ENCODE assay signal across 8 mouse cellular contexts in the genomic region with DNA sequence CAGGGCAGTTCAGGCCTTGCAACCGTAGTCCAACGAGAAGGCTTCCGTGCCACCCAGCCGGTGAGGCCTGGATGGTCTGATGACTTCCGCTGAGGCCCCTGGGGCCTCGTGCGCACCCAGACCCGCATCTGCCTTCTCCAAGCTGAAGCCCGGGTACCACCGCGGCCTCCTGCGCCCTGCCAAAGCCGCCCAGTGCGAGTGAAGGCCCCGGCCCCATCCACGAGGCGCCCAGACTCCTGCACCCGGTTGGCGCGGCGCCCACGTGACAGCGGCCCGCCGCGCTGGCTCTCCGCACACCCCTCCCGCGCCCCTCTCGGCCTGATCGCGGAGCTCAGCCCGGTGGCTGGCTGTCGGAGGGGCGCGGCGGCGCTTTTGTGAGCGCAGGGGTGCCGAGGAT. TPM values are rescaled to one million over a fixed set of nuclear protein-coding genes. Genes with fewer than 3 reads are reported as not detected.
DNase-seq lines count a peak whose midpoint lies in the region; ATAC-seq and TF ChIP-seq lines count a peak whose summit lies in the region.

No protein-coding gene starts in this region.

- peak; percentile 1; the same call in 1 of the 2 replicates for ATAC-seq in cerebellum, adult (ENCODE audit: insufficient number of reproducible peaks, low FRiP score, low TSS enrichment)
- peak; percentile 43 for ATAC-seq in lung, embryonic 16.5 days (ENCODE audit: low read depth)
- peak; percentile 63 for ATAC-seq in forebrain, embryonic 11.5 days (replicated peaks; ENCODE audit: low FRiP score)

- peaks cover 27% of the 10 kb centered on the region for H3K4me1 ChIP-seq in lung, embryonic 16.5 days (replicated peaks; ENCODE audit: control insufficient read depth, insufficient read depth, low read length)
- H3K4me1 ChIP-seq in forebrain, embryonic 11.5 days (replicated peaks; ENCODE audit: control insufficient read depth, insufficient read depth, low read length): peaks cover 29% of the 10 kb centered on the region

- peak overlapping the region; percentile 94 for H3K27ac ChIP-seq in lung, embryonic 16.5 days (ENCODE audit: low read length)
- peak overlapping the region; percentile 99 for H3K27ac ChIP-seq in forebrain, embryonic 11.5 days (ENCODE audit: low read depth, low read length)

- DNase-seq in cerebellum, adult 9-10 months: no peak
- no peak for DNase-seq in lung, postnatal 4 days
- DNase-seq in forebrain, embryonic 11.5 days (ENCODE audit: low spot score): no peak
- DNase-seq in kidney, postnatal 36 days: peak; percentile 39 to 74
- no peak for DNase-seq in frontal cortex, postnatal 10 days (ENCODE audit: low spot score in 2 of 2)

- H3K9ac ChIP-seq in lung, embryonic 16.5 days (ENCODE audit: low read length): peak overlapping the region; percentile 91
- H3K9ac ChIP-seq in forebrain, embryonic 11.5 days (ENCODE audit: low read length): peak overlapping the region; percentile 93

- peak overlapping the region; percentile 82 for H3K4me3 ChIP-seq in lung, embryonic 16.5 days (ENCODE audit: low read length)
- H3K4me3 ChIP-seq in forebrain, embryonic 11.5 days (ENCODE audit: low read depth, low read length): peak overlapping the region; percentile 87
- peak overlapping the region; percentile 60 for H3K4me3 ChIP-seq in myocyte

- peaks cover 21% of the 10 kb centered on the region for H3K36me3 ChIP-seq in lung, embryonic 16.5 days (ENCODE audit: control insufficient read depth, insufficient read depth, low read length)
- peaks cover 25% of the 10 kb centered on the region for H3K36me3 ChIP-seq in forebrain, embryonic 11.5 days (ENCODE audit: control insufficient read depth, insufficient read depth, low read length)
- peaks cover 7% of the 10 kb centered on the region for H3K36me3 ChIP-seq in myocyte (ENCODE audit: control insufficient read depth, insufficient read depth)

- no peaks in the 10 kb centered on the region for H3K27me3 ChIP-seq in lung, embryonic 16.5 days (ENCODE audit: control insufficient read depth, insufficient read depth, low read depth, low read length)
- H3K27me3 ChIP-seq in forebrain, embryonic 11.5 days (ENCODE audit: control insufficient read depth, insufficient read depth, low read length): no peaks in the 10 kb centered on the region
- H3K27me3 ChIP-seq in myocyte (ENCODE audit: control insufficient read depth, insufficient read depth, insufficient read length): no peaks in the 10 kb centered on the region

- no peak for TF ChIP-seq POLR2A in myocyte (IDR thresholded peaks at IDR 0.05; ENCODE audit: insufficient read length, low read depth)

- peak overlapping the region; percentile 78 for H3K4me2 ChIP-seq in lung, embryonic 16.5 days (ENCODE audit: low read depth, low read length)
- peak overlapping the region; percentile 98 for H3K4me2 ChIP-seq in forebrain, embryonic 11.5 days (ENCODE audit: low read depth, low read length, severe bottlenecking)
- peak overlapping the region; percentile 76 for H3K4me2 ChIP-seq in myocyte (ENCODE audit: low read depth)

- under 1% methylated on average over 40 of the region's 40 CpGs for WGBS in lung, embryonic 16.5 days
- under 1% methylated on average over 40 of the region's 40 CpGs for WGBS in forebrain, embryonic 11.5 days

- peaks cover 46% of the 10 kb centered on the region for H3K79me2 ChIP-seq in myocyte (ENCODE audit: control insufficient read depth, insufficient read depth)

- H3ac ChIP-seq in myocyte (ENCODE audit: control insufficient read depth, insufficient read length): peak overlapping the region; percentile 27

- no peaks in the 10 kb centered on the region for H3K9me3 ChIP-seq in lung, embryonic 16.5 days (ENCODE audit: control insufficient read depth, low read length)
- H3K9me3 ChIP-seq in forebrain, embryonic 11.5 days (ENCODE audit: control insufficient read depth, low read length): no peaks in the 10 kb centered on the region

TF ChIP-seq in myocyte, 11 proteins besides CTCF, POLR2A, EP300 and RAD21:
- TF ChIP-seq USF1 (IDR thresholded peaks at IDR 0.05; ENCODE audit: low read depth) (peak; percentile 16), REST (IDR thresholded peaks at IDR 0.05; ENCODE audit: insufficient read depth, insufficient read length) (no peak)
TF ChIP-seq in myocyte: peak in this region for 1.

RNA-seq across cellular contexts. Expression of a gene that starts 0.8 kb away (rescaled TPM):
- polyA plus RNA-seq in lung, embryonic 16.5 days (2015; fragmentation: Nextera tagmentation; extraction: Ambion mirVana): 50.6 and 53.5 TPM in 2 replicates
- polyA plus RNA-seq in forebrain, embryonic 11.5 days (2014; fragmentation: Nextera tagmentation; extraction: Ambion mirVana): 139 and 140 TPM in 2 replicates
- polyA plus RNA-seq in myocyte (2012; fragmentation: generic; extraction: Trizol): 226 TPM

RNA-seq across cellular contexts. Expression of a gene that starts 27.3 kb away (rescaled TPM):
- 74.0 and 80.9 TPM in 2 replicates for polyA plus RNA-seq in lung, embryonic 16.5 days (2015; fragmentation: Nextera tagmentation; extraction: Ambion mirVana)
- 71.7 and 80.3 TPM in 2 replicates for polyA plus RNA-seq in forebrain, embryonic 11.5 days (2014; fragmentation: Nextera tagmentation; extraction: Ambion mirVana)
- 58.3 TPM for polyA plus RNA-seq in myocyte (2012; fragmentation: generic; extraction: Trizol)

RNA-seq across cellular contexts. Expression of a gene that starts 39.5 kb away (rescaled TPM):
- polyA plus RNA-seq in lung, embryonic 16.5 days (2015; fragmentation: Nextera tagmentation; extraction: Ambion mirVana): 187 and 188 TPM in 2 replicates
- 271 and 304 TPM in 2 replicates for polyA plus RNA-seq in forebrain, embryonic 11.5 days (2014; fragmentation: Nextera tagmentation; extraction: Ambion mirVana)
- polyA plus RNA-seq in myocyte (2012; fragmentation: generic; extraction: Trizol): 179 TPM

RNA-seq across cellular contexts. Expression of a gene that starts 39.5 kb away (rescaled TPM):
- 39.3 and 43.0 TPM in 2 replicates for polyA plus RNA-seq in lung, embryonic 16.5 days (2015; fragmentation: Nextera tagmentation; extraction: Ambion mirVana)
- polyA plus RNA-seq in forebrain, embryonic 11.5 days (2014; fragmentation: Nextera tagmentation; extraction: Ambion mirVana): 45.4 and 48.3 TPM in 2 replicates
- 19.7 TPM for polyA plus RNA-seq in myocyte (2012; fragmentation: generic; extraction: Trizol)

Comparison
In these comparisons a context has a peak if more than half of its experiments do, and no peak if none do; other contexts are left out.
1. ATAC-seq: peak in every context shown above with its lines; median percentile 63 in forebrain, embryonic 11.5 days; 43 in lung, embryonic 16.5 days; 1 in cerebellum, adult.
2. DNase-seq: peak in kidney, postnatal 36 days (2 of 2); none in cerebellum, adult 9-10 months (single experiment), lung, postnatal 4 days (0 of 2), forebrain, embryonic 11.5 days (single experiment) and frontal cortex, postnatal 10 days (0 of 2).
3. Peak in every context shown above with its lines, with median percentiles within 50 percentile points of each other: H3K4me2 ChIP-seq and H3K4me3 ChIP-seq.